Mouse (Mus musculus): ENCODE results near the gene Sox2.

Sox2 gene

GRCm38 (mm10) chr3:34679921-34680320, 29.7 kb downstream of the Sox2 start:
- no peak for ATAC-seq (ENCODE audit: insufficient number of reproducible peaks, low FRiP score, low TSS enrichment)

GRCm38 (mm10) chr3:34688072-34688471, 37.9 kb downstream of the Sox2 start:
- ATAC-seq (ENCODE audit: insufficient number of reproducible peaks, low FRiP score, low TSS enrichment) = no peak

- no peak for ATAC-seq (ENCODE audit: insufficient number of reproducible peaks, low FRiP score, low TSS enrichment)
Observed at GRCm38 (mm10) chr3:34691703-34692393, 41.6 kb downstream of the Sox2 start.

- no peak for ATAC-seq (ENCODE audit: insufficient number of reproducible peaks, low FRiP score, low TSS enrichment)
Observed at GRCm38 (mm10) chr3:34692394-34692745, 42.2 kb downstream of the Sox2 start.

Data from cerebellum, adult (tissue).